Comparison of ENCODE assay signal across 23 mouse cellular contexts in the genomic region with DNA sequence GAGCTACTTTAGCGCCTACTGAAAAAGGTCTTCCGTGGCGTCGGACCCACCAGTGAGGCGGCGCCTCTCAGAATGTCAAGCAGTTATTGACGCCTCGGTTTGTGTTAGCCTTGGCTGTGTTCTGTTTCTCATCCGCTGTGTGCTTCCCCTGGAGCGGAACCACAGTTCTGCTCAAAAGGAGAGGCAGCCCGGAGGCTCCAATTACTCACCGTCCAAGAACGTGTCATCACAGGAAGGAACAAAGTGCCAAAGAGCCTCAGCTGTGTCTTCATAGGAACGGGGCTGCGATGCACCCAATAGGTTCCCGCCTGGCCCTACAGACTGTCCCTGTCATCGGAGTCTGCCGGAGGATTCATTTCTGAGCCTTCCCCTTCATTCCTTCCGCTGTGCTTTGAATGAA.
DNase-seq lines count a peak whose midpoint lies in the region; ATAC-seq and TF ChIP-seq lines count a peak whose summit lies in the region.
"Had no signal": no experiment of that assay in that cellular context is flagged by ENCODE, and none has a peak within 500 bp of the region (broad histone marks: within the 10 kb centered on the region; RNA-seq: fewer than 3 reads in every experiment).

No protein-coding gene starts in this region.

- H3K4me1 ChIP-seq in hindbrain, postnatal 0 days (ENCODE audit: insufficient read depth, low read length), result no peaks in the 10 kb centered on the region
- H3K4me1 ChIP-seq in hindbrain, embryonic 10.5 days (replicated peaks), result peaks cover 2% of the 10 kb centered on the region; the same call in 1 of the 2 replicates
- no peaks in the 10 kb centered on the region for H3K4me1 ChIP-seq in midbrain, embryonic 11.5 days (ENCODE audit: control insufficient read depth, insufficient read depth, low read length)
- H3K4me1 ChIP-seq in midbrain, postnatal 0 days (ENCODE audit: insufficient read depth, low read length), result no peaks in the 10 kb centered on the region
- H3K4me1 ChIP-seq: forebrain, embryonic 10.5 days; heart, embryonic 15.5 days; hindbrain, embryonic 12.5 days; midbrain, embryonic 13.5 days had no signal

- no peaks in the 10 kb centered on the region for H3K36me3 ChIP-seq in hindbrain, postnatal 0 days (ENCODE audit: insufficient read depth, low read length)
- H3K36me3 ChIP-seq in hindbrain, embryonic 10.5 days, result no peaks in the 10 kb centered on the region
- H3K36me3 ChIP-seq in midbrain, embryonic 11.5 days (ENCODE audit: control insufficient read depth, insufficient read depth, low read length), result no peaks in the 10 kb centered on the region
- H3K36me3 ChIP-seq in midbrain, postnatal 0 days (ENCODE audit: insufficient read depth, low read length), result no peaks in the 10 kb centered on the region
- H3K36me3 ChIP-seq: forebrain, embryonic 10.5 days; heart, embryonic 15.5 days; hindbrain, embryonic 12.5 days; midbrain, embryonic 13.5 days; neural tube, embryonic 15.5 days had no signal

- H3K9ac ChIP-seq in hindbrain, postnatal 0 days (replicated peaks; ENCODE audit: low read length), result no peak overlapping the region
- no peak overlapping the region for H3K9ac ChIP-seq in midbrain, embryonic 11.5 days (ENCODE audit: low read length)
- no peak overlapping the region for H3K9ac ChIP-seq in midbrain, postnatal 0 days (replicated peaks; ENCODE audit: low read length, poor library complexity, severe bottlenecking)
- H3K9ac ChIP-seq: heart, embryonic 15.5 days; hindbrain, embryonic 12.5 days; midbrain, embryonic 13.5 days; neural tube, embryonic 15.5 days had no signal

- no peak overlapping the region for H3K4me3 ChIP-seq in hindbrain, postnatal 0 days (ENCODE audit: low read length)
- H3K4me3 ChIP-seq in hindbrain, embryonic 10.5 days, result no peak overlapping the region
- H3K4me3 ChIP-seq in midbrain, embryonic 11.5 days (ENCODE audit: low read depth, low read length), result no peak overlapping the region
- H3K4me3 ChIP-seq in midbrain, postnatal 0 days (ENCODE audit: low read depth, low read length), result no peak overlapping the region
- H3K4me3 ChIP-seq: forebrain, embryonic 10.5 days; heart, embryonic 15.5 days; hindbrain, embryonic 12.5 days; left cerebral cortex, adult 2 months; midbrain, embryonic 13.5 days; neural tube, embryonic 15.5 days had no signal

- peak; percentile 58; the same call in 1 of the 2 replicates for ATAC-seq in hindbrain, postnatal 0 days
- no peak for ATAC-seq in midbrain, embryonic 11.5 days (ENCODE audit: low FRiP score)
- no peak for ATAC-seq in midbrain, postnatal 0 days (ENCODE audit: low FRiP score)
- ATAC-seq: inflammation-experienced regulatory T-cells, adult 6 months; midbrain, embryonic 13.5 days had no signal

- no peaks in the 10 kb centered on the region for H3K27me3 ChIP-seq in hindbrain, postnatal 0 days (ENCODE audit: insufficient read depth, low read length)
- H3K27me3 ChIP-seq in hindbrain, embryonic 10.5 days (ENCODE audit: insufficient read depth, poor library complexity, severe bottlenecking), result peaks cover 10% of the 10 kb centered on the region; the same call in 1 of the 2 replicates
- H3K27me3 ChIP-seq in midbrain, embryonic 11.5 days (ENCODE audit: control insufficient read depth, insufficient read depth, low read length), result no peaks in the 10 kb centered on the region
- H3K27me3 ChIP-seq in midbrain, postnatal 0 days (ENCODE audit: insufficient read depth, low read length), result no peaks in the 10 kb centered on the region
- H3K27me3 ChIP-seq: neural tube, embryonic 15.5 days had no signal

- no peak overlapping the region for H3K27ac ChIP-seq in hindbrain, postnatal 0 days
- H3K27ac ChIP-seq in hindbrain, embryonic 10.5 days, result no peak overlapping the region
- no peak overlapping the region for H3K27ac ChIP-seq in midbrain, embryonic 11.5 days (ENCODE audit: low read depth, low read length)
- no peak overlapping the region for H3K27ac ChIP-seq in midbrain, postnatal 0 days (ENCODE audit: low read depth, low read length)
- H3K27ac ChIP-seq: forebrain, embryonic 10.5 days; heart, embryonic 15.5 days; hindbrain, embryonic 12.5 days; left cerebral cortex, adult 2 months; macrophage; midbrain, embryonic 13.5 days; neural tube, embryonic 15.5 days had no signal

- peak; percentile 44 for DNase-seq in hindbrain, postnatal 0 days (ENCODE audit: low spot score)
- no peak for DNase-seq in hindbrain, embryonic 10.5 days (ENCODE audit: low spot score)
- DNase-seq in midbrain, embryonic 11.5 days (ENCODE audit: low spot score, missing footprints), result peak; percentile 89
- DNase-seq in midbrain, postnatal 0 days (ENCODE audit: low spot score), result no peak
- peak; percentile 29 for DNase-seq in ZHBTc4 (ENCODE audit: low read depth, low spot score)
- no peak for DNase-seq in c-Kit-positive CD71-positive TER-119-positive erythroid progenitor cells, embryonic 14.5 days (ENCODE audit: low spot score)
- DNase-seq in layer of hippocampus, adult 9-10 months (ENCODE audit: low spot score), result no peak
- DNase-seq: adrenal gland, postnatal 36 days; cerebellum, adult 8-10 months; gastrocnemius, postnatal 25 days; kidney, postnatal 36 days; layer of hippocampus, adult 9-11 months; left cerebral cortex, postnatal 4 days; liver; thymus, adult 2 months had no signal

- TF ChIP-seq CTCF in hindbrain, postnatal 0 days (IDR thresholded peaks at IDR 0.05; ENCODE audit: low read depth), result no peak
- TF ChIP-seq CTCF in midbrain, postnatal 0 days (IDR thresholded peaks at IDR 0.05), result no peak

- H3K9me3 ChIP-seq in hindbrain, postnatal 0 days (ENCODE audit: low read length), result no peaks in the 10 kb centered on the region; the same call in 1 of the 2 replicates
- 0 out of 2 replicates have a peak, but pooled peaks cover 6% of the 10 kb centered on the region for H3K9me3 ChIP-seq in hindbrain, embryonic 10.5 days
- H3K9me3 ChIP-seq in midbrain, embryonic 11.5 days (ENCODE audit: control insufficient read depth, low read length), result no peaks in the 10 kb centered on the region; the same call in 1 of the 2 replicates
- H3K9me3 ChIP-seq in midbrain, postnatal 0 days (ENCODE audit: low read length), result no peaks in the 10 kb centered on the region
- H3K9me3 ChIP-seq: forebrain, embryonic 10.5 days; heart, embryonic 15.5 days; midbrain, embryonic 13.5 days; neural tube, embryonic 15.5 days had no signal

- H3K4me2 ChIP-seq in hindbrain, postnatal 0 days (ENCODE audit: low read depth, low read length), result no peak overlapping the region
- no peak overlapping the region for H3K4me2 ChIP-seq in midbrain, embryonic 11.5 days
- H3K4me2 ChIP-seq in midbrain, postnatal 0 days (ENCODE audit: low read depth, low read length, poor library complexity, severe bottlenecking), result no peak overlapping the region
- H3K4me2 ChIP-seq: heart, embryonic 15.5 days; hindbrain, embryonic 12.5 days; midbrain, embryonic 13.5 days; neural tube, embryonic 15.5 days had no signal

- WGBS in hindbrain, postnatal 0 days, result 58% methylated on average over 19 of the region's 19 CpGs
- WGBS in hindbrain, embryonic 10.5 days, result 75% methylated on average over 19 of the region's 19 CpGs
- WGBS in midbrain, embryonic 11.5 days, result 80% methylated on average over 19 of the region's 19 CpGs
- 58% methylated on average over 19 of the region's 19 CpGs for WGBS in midbrain, postnatal 0 days

Comparison
In these comparisons a context has a peak if more than half of its experiments do, and no peak if none do; other contexts are left out.
1. DNase-seq: peak in hindbrain, postnatal 0 days (single experiment), midbrain, embryonic 11.5 days (single experiment) and ZHBTc4 (single experiment); none in hindbrain, embryonic 10.5 days (single experiment), midbrain, postnatal 0 days (single experiment), c-Kit-positive CD71-positive TER-119-positive erythroid progenitor cells, embryonic 14.5 days (single experiment) and layer of hippocampus, adult 9-10 months (single experiment).